Mouse (Mus musculus): ENCODE results near the gene Slc24a3.

DNA sequence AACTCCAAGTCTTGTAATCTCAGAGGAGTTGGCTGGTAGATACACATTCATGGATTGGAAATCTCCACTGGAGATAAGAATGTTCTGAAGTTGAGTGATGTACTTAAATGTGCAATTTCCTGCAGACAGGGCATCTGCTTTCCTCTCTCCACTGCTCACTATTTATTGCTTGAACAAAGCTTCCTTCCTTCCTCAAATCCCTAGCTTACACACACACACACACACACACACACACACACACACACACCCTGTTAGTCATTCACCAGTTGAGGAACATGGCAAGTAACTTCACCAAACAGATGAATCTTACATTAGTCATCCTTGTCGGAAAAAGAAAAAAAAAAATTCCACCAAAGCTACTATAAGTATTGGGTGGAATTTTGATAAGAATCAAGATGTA lies 8.6 kb upstream of the Slc24a3 start:
- no peak for TF ChIP-seq GATA1 (IDR thresholded peaks at IDR 0.05; ENCODE audit: borderline replicate concordance, low read length)
- TF ChIP-seq FLI1 (IDR thresholded peaks at IDR 0.05; ENCODE audit: low read length): no peak
